In genomic region chr17:75439062-75439461, GRCm38 (mm10) we compare ENCODE assay signal across 14 mouse cellular contexts. TPM values are rescaled to one million over a fixed set of nuclear protein-coding genes. Genes with fewer than 3 reads are reported as not detected.
A peak's percentile ranks its signal among the peaks of the same experiment; 100 is the strongest.
DNase-seq lines count a peak whose midpoint lies in the region; ATAC-seq and TF ChIP-seq lines count a peak whose summit lies in the region.
"Had no signal": no experiment of that assay in that cellular context is flagged by ENCODE, and none has a peak within 500 bp of the region (broad histone marks: within the 10 kb centered on the region; RNA-seq: fewer than 3 reads in every experiment).

No protein-coding gene starts in this region.

- H3K36me3 ChIP-seq in heart, embryonic 13.5 days: no peaks in the 10 kb centered on the region
- H3K36me3 ChIP-seq in heart, embryonic 11.5 days (ENCODE audit: control insufficient read depth, insufficient read depth, low read length): no peaks in the 10 kb centered on the region
- no peaks in the 10 kb centered on the region for H3K36me3 ChIP-seq in lung, embryonic 14.5 days (ENCODE audit: insufficient read depth)
- H3K36me3 ChIP-seq in hindbrain, embryonic 13.5 days: no peaks in the 10 kb centered on the region
- H3K36me3 ChIP-seq in midbrain, postnatal 0 days (ENCODE audit: insufficient read depth, low read length): no peaks in the 10 kb centered on the region
- H3K36me3 ChIP-seq: liver, embryonic 15.5 days had no signal

- DNase-seq in lung, embryonic 14.5 days: no peak
- no peak for DNase-seq in lung, adult 2 months
- no peak for DNase-seq in midbrain, postnatal 0 days (ENCODE audit: low spot score)
- DNase-seq in cerebellum, adult 8-10 months: no peak
- DNase-seq: adrenal gland, adult 2 months; gastrocnemius, postnatal 36 days; layer of hippocampus, adult 9-11 months; right cerebral cortex, postnatal 25 days; thymus, postnatal 36 days had no signal

- no peak for TF ChIP-seq CTCF in lung, embryonic 14.5 days (IDR thresholded peaks at IDR 0.05; ENCODE audit: low read depth)
- TF ChIP-seq CTCF in lung, adult 2 months (IDR thresholded peaks at IDR 0.05; ENCODE audit: insufficient read depth, low read length): no peak
- TF ChIP-seq CTCF in midbrain, postnatal 0 days (IDR thresholded peaks at IDR 0.05): no peak

- no peaks in the 10 kb centered on the region for H3K27me3 ChIP-seq in heart, embryonic 13.5 days (replicated peaks)
- H3K27me3 ChIP-seq in heart, embryonic 11.5 days (ENCODE audit: control insufficient read depth, insufficient read depth, low read length): no peaks in the 10 kb centered on the region
- H3K27me3 ChIP-seq in lung, embryonic 14.5 days (ENCODE audit: insufficient read depth, low read length): no peaks in the 10 kb centered on the region
- H3K27me3 ChIP-seq in hindbrain, embryonic 13.5 days: no peaks in the 10 kb centered on the region
- H3K27me3 ChIP-seq in midbrain, postnatal 0 days (ENCODE audit: insufficient read depth, low read length): no peaks in the 10 kb centered on the region

- no peak for ATAC-seq in heart, embryonic 13.5 days (ENCODE audit: extremely low read depth, insufficient number of reproducible peaks, low FRiP score, low TSS enrichment)
- ATAC-seq in heart, embryonic 11.5 days (replicated peaks; ENCODE audit: insufficient number of reproducible peaks, low FRiP score, low TSS enrichment): no peak
- ATAC-seq in lung, embryonic 14.5 days (ENCODE audit: insufficient read depth): no peak
- peak; percentile 52; the same call in 1 of the 2 replicates for ATAC-seq in hindbrain, embryonic 13.5 days (ENCODE audit: low FRiP score)
- ATAC-seq in midbrain, postnatal 0 days (ENCODE audit: low FRiP score): 0 out of 2 replicates have a peak, but pooled peaks have one; percentile 29
- ATAC-seq: inflammation-experienced regulatory T-cells, adult 6 months had no signal

- H3K4me1 ChIP-seq in heart, embryonic 13.5 days: peaks cover 28% of the 10 kb centered on the region
- no peaks in the 10 kb centered on the region; the same call in 1 of the 2 replicates for H3K4me1 ChIP-seq in heart, embryonic 11.5 days (ENCODE audit: control insufficient read depth, insufficient read depth, low read length)
- H3K4me1 ChIP-seq in lung, embryonic 14.5 days (ENCODE audit: insufficient read depth): no peaks in the 10 kb centered on the region
- peaks cover 6% of the 10 kb centered on the region for H3K4me1 ChIP-seq in lung, adult 2 months (ENCODE audit: control insufficient read depth, insufficient read depth, low read length)
- 0 out of 2 replicates have a peak, but pooled peaks cover 13% of the 10 kb centered on the region for H3K4me1 ChIP-seq in hindbrain, embryonic 13.5 days (replicated peaks)
- no peaks in the 10 kb centered on the region for H3K4me1 ChIP-seq in midbrain, postnatal 0 days (ENCODE audit: insufficient read depth, low read length)
- H3K4me1 ChIP-seq: liver, embryonic 15.5 days had no signal

- H3K9me3 ChIP-seq in heart, embryonic 13.5 days: no peaks in the 10 kb centered on the region
- H3K9me3 ChIP-seq in heart, embryonic 11.5 days (replicated peaks; ENCODE audit: control insufficient read depth, low read length): no peaks in the 10 kb centered on the region
- H3K9me3 ChIP-seq in lung, embryonic 14.5 days (ENCODE audit: low read depth, low read length): no peaks in the 10 kb centered on the region
- no peaks in the 10 kb centered on the region for H3K9me3 ChIP-seq in hindbrain, embryonic 13.5 days
- no peaks in the 10 kb centered on the region for H3K9me3 ChIP-seq in midbrain, postnatal 0 days (ENCODE audit: low read length)
- H3K9me3 ChIP-seq: liver, embryonic 15.5 days had no signal

- H3K27ac ChIP-seq in heart, embryonic 13.5 days (replicated peaks): 0 out of 2 replicates have a peak overlapping the region, but pooled peaks have one; percentile 15
- H3K27ac ChIP-seq in heart, embryonic 11.5 days (ENCODE audit: low read depth, low read length): no peak overlapping the region
- no peak overlapping the region for H3K27ac ChIP-seq in lung, embryonic 14.5 days (ENCODE audit: low read depth)
- H3K27ac ChIP-seq in hindbrain, embryonic 13.5 days: no peak overlapping the region
- no peak overlapping the region for H3K27ac ChIP-seq in midbrain, postnatal 0 days (ENCODE audit: low read depth, low read length)
- H3K27ac ChIP-seq: liver, embryonic 15.5 days had no signal

- H3K9ac ChIP-seq in heart, embryonic 13.5 days: no peak overlapping the region
- H3K9ac ChIP-seq in heart, embryonic 11.5 days (ENCODE audit: low read depth, low read length): no peak overlapping the region
- no peak overlapping the region for H3K9ac ChIP-seq in lung, embryonic 14.5 days
- no peak overlapping the region for H3K9ac ChIP-seq in hindbrain, embryonic 13.5 days
- no peak overlapping the region for H3K9ac ChIP-seq in midbrain, postnatal 0 days (replicated peaks; ENCODE audit: low read length, poor library complexity, severe bottlenecking)
- H3K9ac ChIP-seq: liver, embryonic 15.5 days had no signal

- no peak overlapping the region for H3K4me3 ChIP-seq in heart, embryonic 13.5 days
- no peak overlapping the region for H3K4me3 ChIP-seq in heart, embryonic 11.5 days (ENCODE audit: low read depth, low read length)
- H3K4me3 ChIP-seq in lung, embryonic 14.5 days (ENCODE audit: low read depth, low read length): no peak overlapping the region
- H3K4me3 ChIP-seq in lung, adult 2 months (replicated peaks; ENCODE audit: extremely low read depth, low read depth, low read length): no peak overlapping the region
- no peak overlapping the region for H3K4me3 ChIP-seq in hindbrain, embryonic 13.5 days
- no peak overlapping the region for H3K4me3 ChIP-seq in midbrain, postnatal 0 days (ENCODE audit: low read depth, low read length)
- H3K4me3 ChIP-seq: liver, embryonic 15.5 days had no signal

- 73% methylated on average over 14 of the region's 14 CpGs for WGBS in heart, embryonic 13.5 days
- 79% methylated on average over 14 of the region's 14 CpGs for WGBS in heart, embryonic 11.5 days (ENCODE audit: insufficient replicate concordance)
- WGBS in lung, embryonic 14.5 days: 77% methylated on average over 14 of the region's 14 CpGs
- WGBS in lung, adult 2 months: 60% methylated on average over 14 of the region's 14 CpGs
- 67% methylated on average over 14 of the region's 14 CpGs for WGBS in hindbrain, embryonic 13.5 days
- WGBS in midbrain, postnatal 0 days: 59% methylated on average over 14 of the region's 14 CpGs

- peak overlapping the region; percentile 21; the same call in 1 of the 2 replicates for H3K4me2 ChIP-seq in heart, embryonic 13.5 days
- H3K4me2 ChIP-seq in heart, embryonic 11.5 days: no peak overlapping the region
- H3K4me2 ChIP-seq in lung, embryonic 14.5 days: peak overlapping the region; percentile 24; the same call in 1 of the 2 replicates
- H3K4me2 ChIP-seq in hindbrain, embryonic 13.5 days: no peak overlapping the region
- H3K4me2 ChIP-seq in midbrain, postnatal 0 days (ENCODE audit: low read depth, low read length, poor library complexity, severe bottlenecking): no peak overlapping the region
- H3K4me2 ChIP-seq: liver, embryonic 15.5 days had no signal

- no peak for TF ChIP-seq POLR2A in lung, adult 2 months (IDR thresholded peaks at IDR 0.05; ENCODE audit: borderline replicate concordance, extremely low read depth, low read depth, low read length)

RNA-seq across cellular contexts. Expression of gene Rasgrp3, which starts 3.4 kb away (rescaled TPM):
- polyA plus RNA-seq in heart, embryonic 13.5 days (2015; fragmentation: Nextera tagmentation; extraction: Ambion mirVana): 15.6 and 15.7 TPM in 2 replicates
- 18.3 and 18.4 TPM in 2 replicates for polyA plus RNA-seq in heart, embryonic 11.5 days (2014; fragmentation: Nextera tagmentation; extraction: Ambion mirVana)
- 24.5 and 30.1 TPM in 2 replicates for polyA plus RNA-seq in lung, embryonic 14.5 days (2014; fragmentation: Nextera tagmentation; extraction: Ambion mirVana)
- polyA plus RNA-seq in lung, adult 2 months (2012; rRNA removed): 14.5 and 27.0 TPM in 2 replicates
- polyA plus RNA-seq in hindbrain, embryonic 13.5 days (2015; fragmentation: Nextera tagmentation; extraction: Ambion mirVana): 7.4 and 8.2 TPM in 2 replicates
- total RNA-seq in midbrain, postnatal 0 days (2014; rRNA removed): 8.1 and 9.3 TPM in 2 replicates
- 3.2 and 4.8 TPM in 2 replicates for polyA plus RNA-seq in midbrain, postnatal 0 days (2015; fragmentation: Nextera tagmentation; extraction: Ambion mirVana)

Comparison
In these comparisons a context has a peak if more than half of its experiments do, and no peak if none do; other contexts are left out.
1. H3K4me2 ChIP-seq: peak in heart, embryonic 13.5 days (single experiment) and lung, embryonic 14.5 days (single experiment); none in heart, embryonic 11.5 days (single experiment), hindbrain, embryonic 13.5 days (single experiment) and midbrain, postnatal 0 days (single experiment).
2. ATAC-seq: peak in hindbrain, embryonic 13.5 days (single experiment) and midbrain, postnatal 0 days (single experiment); none in heart, embryonic 13.5 days (single experiment), heart, embryonic 11.5 days (single experiment) and lung, embryonic 14.5 days (single experiment).